Comparison of ENCODE assay signal across 7 mouse cellular contexts in the genomic region with DNA sequence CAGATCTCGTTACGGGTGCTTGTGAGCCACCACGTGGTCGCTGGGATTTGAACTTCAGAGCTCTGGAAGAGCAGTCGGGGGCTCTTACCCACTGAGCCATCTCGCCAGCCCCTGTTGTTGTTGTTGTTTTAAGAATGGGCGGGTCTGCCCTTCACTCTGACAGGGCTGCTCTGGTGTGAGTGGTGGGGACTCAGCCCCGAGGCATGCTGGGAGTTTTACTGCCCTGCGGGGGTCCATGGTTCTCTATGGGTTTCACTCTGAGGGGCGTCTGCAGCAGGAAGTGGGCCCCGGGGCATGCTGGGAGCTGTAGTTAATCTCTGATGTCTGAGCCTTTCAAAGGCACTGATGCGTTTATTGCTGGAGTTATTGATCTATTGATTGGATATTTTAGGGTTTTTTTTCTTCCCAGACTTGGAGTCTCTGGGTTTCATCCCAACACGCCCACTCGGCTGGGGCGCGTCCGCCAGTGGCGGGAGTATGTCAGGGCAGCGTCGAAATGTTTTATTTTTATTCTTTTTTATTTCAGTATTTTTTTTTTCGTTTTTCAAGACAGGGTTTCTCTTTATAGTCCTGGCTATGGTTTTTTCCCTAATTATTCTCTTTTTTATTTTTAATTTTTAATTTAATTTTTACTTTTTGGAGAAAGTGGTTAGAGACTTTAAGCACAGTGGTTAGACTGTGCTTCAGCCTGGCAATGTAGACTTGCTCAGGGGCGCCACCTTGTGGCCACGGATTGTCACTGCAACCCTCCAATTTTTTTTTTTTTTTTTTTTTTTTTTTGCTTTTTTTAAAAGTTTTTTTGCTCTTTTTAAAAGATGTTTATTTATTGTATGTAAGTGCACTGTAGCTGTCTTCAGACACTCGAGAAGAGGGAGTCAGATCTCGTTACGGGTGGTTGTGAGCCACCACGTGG. TPM values are rescaled to one million over a fixed set of nuclear protein-coding genes. Genes with fewer than 3 reads are reported as not detected.
DNase-seq lines count a peak whose midpoint lies in the region; ATAC-seq lines count a peak whose summit lies in the region.
"Not testable (repeated sequence)": the region's sequence is repeated elsewhere in the genome, so short reads cannot be mapped to it uniquely, and the experiment has no call there.

No protein-coding gene starts in this region.

- ATAC-seq in intestine, embryonic 14.5 days (replicated peaks; ENCODE audit: low FRiP score, low TSS enrichment, low read depth): peak; percentile 81
- peak; percentile 88 for ATAC-seq in limb, embryonic 13.5 days (ENCODE audit: low FRiP score, low read depth)
- ATAC-seq in midbrain, embryonic 14.5 days (ENCODE audit: low FRiP score, low TSS enrichment): peak; percentile 87

- 0 out of 2 replicates have a peak overlapping the region, but pooled peaks have one; percentile 7 for H3K4me2 ChIP-seq in intestine, embryonic 14.5 days (ENCODE audit: low read length)
- peak overlapping the region; percentile 14; the same call in 1 of the 2 replicates for H3K4me2 ChIP-seq in limb, embryonic 13.5 days (replicated peaks)
- H3K4me2 ChIP-seq in midbrain, embryonic 14.5 days (ENCODE audit: low read length): peak overlapping the region; percentile 26

- H3K9ac ChIP-seq in intestine, embryonic 14.5 days (ENCODE audit: low read length); limb, embryonic 13.5 days; midbrain, embryonic 14.5 days (replicated peaks; ENCODE audit: low read length): not testable (repeated sequence)

- not testable (repeated sequence) for H3K4me3 ChIP-seq in intestine, embryonic 14.5 days (ENCODE audit: low read depth, low read length)
- H3K4me3 ChIP-seq in limb, embryonic 13.5 days: peak overlapping the region; percentile 4; the same call in 1 of the 2 replicates
- peak overlapping the region; percentile 12 for H3K4me3 ChIP-seq in midbrain, embryonic 14.5 days (replicated peaks; ENCODE audit: low read depth, low read length)

- H3K36me3 ChIP-seq in intestine, embryonic 14.5 days (ENCODE audit: control insufficient read depth, insufficient read depth, low read length): peaks cover 49% of the 10 kb centered on the region
- peaks cover 36% of the 10 kb centered on the region for H3K36me3 ChIP-seq in limb, embryonic 13.5 days
- H3K36me3 ChIP-seq in midbrain, embryonic 14.5 days (ENCODE audit: control insufficient read depth, insufficient read depth, low read length): peaks cover 48% of the 10 kb centered on the region

- peaks cover 18% of the 10 kb centered on the region for H3K9me3 ChIP-seq in intestine, embryonic 14.5 days (ENCODE audit: control insufficient read depth, low read length)
- H3K9me3 ChIP-seq in limb, embryonic 13.5 days: peaks cover 40% of the 10 kb centered on the region
- peaks cover 18% of the 10 kb centered on the region for H3K9me3 ChIP-seq in midbrain, embryonic 14.5 days (ENCODE audit: control insufficient read depth, low read length)

- not testable (repeated sequence) for H3K27me3 ChIP-seq in intestine, embryonic 14.5 days (replicated peaks; ENCODE audit: control insufficient read depth, insufficient read depth, low read length); limb, embryonic 13.5 days; midbrain, embryonic 14.5 days (ENCODE audit: control insufficient read depth, insufficient read depth, low read length)

- WGBS in intestine, embryonic 14.5 days: 52% methylated on average over 27 of the region's 27 CpGs
- 61% methylated on average over 27 of the region's 27 CpGs for WGBS in limb, embryonic 13.5 days
- 32% methylated on average over 27 of the region's 27 CpGs for WGBS in midbrain, embryonic 14.5 days

- not testable (repeated sequence) for H3K4me1 ChIP-seq in intestine, embryonic 14.5 days (replicated peaks; ENCODE audit: control insufficient read depth, insufficient read depth, low read length); limb, embryonic 13.5 days; midbrain, embryonic 14.5 days (ENCODE audit: control insufficient read depth, insufficient read depth, low read length)

- peak; percentile 84 for DNase-seq in adipocyte (ENCODE audit: low spot score)
- DNase-seq in embryo, embryonic 11 days: peak; percentile 91
- peak; percentile 88 to 89 for DNase-seq in gastrocnemius, postnatal 4 days (ENCODE audit: low spot score in 2 of 2)
- peak; percentile 92 for DNase-seq in intestine, embryonic 14.5 days (ENCODE audit: low spot score)
- DNase-seq in midbrain, embryonic 14.5 days: peak; percentile 84
- peak; percentile 74 for DNase-seq in spleen, postnatal 14 days (ENCODE audit: low spot score in 2 of 2)

- not testable (repeated sequence) for H3K27ac ChIP-seq in intestine, embryonic 14.5 days (ENCODE audit: low read depth)
- H3K27ac ChIP-seq in limb, embryonic 13.5 days: peak overlapping the region; percentile 0; the same call in 1 of the 2 replicates
- peak overlapping the region; percentile 43; the same call in 1 of the 2 replicates for H3K27ac ChIP-seq in midbrain, embryonic 14.5 days (replicated peaks; ENCODE audit: low read depth, low read length)

RNA-seq across cellular contexts. Expression of a gene that starts 8.1 kb away (rescaled TPM):
- total RNA-seq in gastrocnemius, postnatal 4 days (2021): 100 to 1,000 TPM in 1 of 2 experiments, 10 to 100 TPM in 1; 93.0 to 116 TPM
- 223 and 261 TPM in 2 replicates for polyA plus RNA-seq in intestine, embryonic 14.5 days (2014; fragmentation: Nextera tagmentation; extraction: Ambion mirVana)
- polyA plus RNA-seq in limb, embryonic 13.5 days (2015; fragmentation: Nextera tagmentation; extraction: Ambion mirVana): 209 and 230 TPM in 2 replicates
- 126 and 339 TPM in 2 replicates for polyA plus RNA-seq in midbrain, embryonic 14.5 days (2014; fragmentation: Nextera tagmentation; extraction: Ambion mirVana)
